Mouse (Mus musculus): ENCODE measurements around the gene Zfp804b. TPM values are rescaled to one million over a fixed set of nuclear protein-coding genes. Genes with fewer than 3 reads are reported as not detected.

The Zfp804b gene
- total and polyA plus RNA-seq, 2 experiments: 0.02 to 0.09 TPM

DNA sequence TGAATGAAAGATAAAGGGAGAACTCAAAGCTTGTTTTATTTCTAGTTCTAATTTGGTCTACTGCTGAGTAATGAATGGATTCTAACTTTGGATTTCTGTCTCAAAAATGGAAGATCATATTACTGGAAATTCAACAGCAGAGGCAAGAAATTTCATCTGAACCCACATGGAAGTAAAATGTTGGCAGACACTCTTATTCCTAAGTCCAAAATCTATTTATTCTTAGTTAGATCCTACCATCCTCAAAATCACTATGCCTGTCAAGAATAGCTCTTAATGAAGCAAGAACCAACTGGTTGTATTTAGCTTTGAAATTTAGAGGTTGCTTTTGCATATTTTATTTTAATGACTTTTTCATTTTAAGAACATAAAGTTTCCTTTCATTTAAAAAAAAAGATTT, 473.6 kb downstream of the Zfp804b start:
- DNase-seq (ENCODE audit: extremely low read depth, low read depth, low spot score): no peak
- Histone ChIP-seq H3K4me1 (ENCODE audit: control insufficient read depth, insufficient read depth, low read length) (no peaks in the 10 kb centered on the region), H3K27me3 (ENCODE audit: control insufficient read depth, insufficient read depth, low read length) (no peaks in the 10 kb centered on the region), H3K36me3 (ENCODE audit: control insufficient read depth, insufficient read depth, low read length) (no peaks in the 10 kb centered on the region), H3K9ac (ENCODE audit: low read depth, low read length) (no peak overlapping the region), H3K27ac (replicated peaks; ENCODE audit: insufficient read depth, low read depth, low read length) (no peak overlapping the region), H3K79me2 (ENCODE audit: control insufficient read depth, insufficient read depth, low read length) (no peaks in the 10 kb centered on the region), H3K4me3 (ENCODE audit: insufficient read depth, low read depth, low read length) (no peak overlapping the region)
- no peak for TF ChIP-seq POLR2A (IDR thresholded peaks at IDR 0.05; ENCODE audit: extremely low read depth, insufficient read depth, low read length)
- no peak for TF ChIP-seq CTCF (IDR thresholded peaks at IDR 0.05; ENCODE audit: low read depth, low read length)

DNA sequence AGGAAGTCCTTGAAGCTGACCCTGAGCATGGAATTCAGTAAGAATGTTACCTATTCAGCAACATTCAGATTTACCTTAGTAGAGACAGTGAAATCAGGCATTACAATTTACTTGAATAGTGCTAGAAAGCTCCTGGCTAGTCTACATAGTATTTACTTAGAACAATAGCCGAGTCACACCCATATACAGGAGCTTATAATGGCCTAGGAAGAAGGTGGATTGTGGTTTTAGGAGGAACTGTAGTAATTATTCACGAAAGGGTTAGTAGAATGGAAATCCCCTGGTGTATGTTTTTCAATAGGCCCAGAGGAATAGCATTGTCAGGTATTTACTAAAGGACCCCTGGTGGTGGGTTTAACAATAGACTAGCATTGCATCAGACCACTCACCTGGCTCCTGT, 549.2 kb downstream of the Zfp804b start:
- Histone ChIP-seq H3K27me3 (ENCODE audit: control insufficient read depth, insufficient read depth, low read length) (no peaks in the 10 kb centered on the region; the same call in 1 of the 2 replicates), H3K4me1 (ENCODE audit: control insufficient read depth, insufficient read depth, low read length) (no peaks in the 10 kb centered on the region), H3K27ac (replicated peaks; ENCODE audit: insufficient read depth, low read depth, low read length) (no peak overlapping the region), H3K4me3 (ENCODE audit: insufficient read depth, low read depth, low read length) (no peak overlapping the region), H3K9ac (ENCODE audit: low read depth, low read length) (no peak overlapping the region), H3K36me3 (ENCODE audit: control insufficient read depth, insufficient read depth, low read length) (no peaks in the 10 kb centered on the region), H3K79me2 (ENCODE audit: control insufficient read depth, insufficient read depth, low read length) (no peaks in the 10 kb centered on the region)
- TF ChIP-seq POLR2A (IDR thresholded peaks at IDR 0.05; ENCODE audit: extremely low read depth, insufficient read depth, low read length): no peak
- TF ChIP-seq CTCF (IDR thresholded peaks at IDR 0.05; ENCODE audit: low read depth, low read length): no peak
- no peak for DNase-seq (ENCODE audit: extremely low read depth, low read depth, low spot score)
- 44% methylated on average over 2 of the region's 2 CpGs for WGBS

DNA sequence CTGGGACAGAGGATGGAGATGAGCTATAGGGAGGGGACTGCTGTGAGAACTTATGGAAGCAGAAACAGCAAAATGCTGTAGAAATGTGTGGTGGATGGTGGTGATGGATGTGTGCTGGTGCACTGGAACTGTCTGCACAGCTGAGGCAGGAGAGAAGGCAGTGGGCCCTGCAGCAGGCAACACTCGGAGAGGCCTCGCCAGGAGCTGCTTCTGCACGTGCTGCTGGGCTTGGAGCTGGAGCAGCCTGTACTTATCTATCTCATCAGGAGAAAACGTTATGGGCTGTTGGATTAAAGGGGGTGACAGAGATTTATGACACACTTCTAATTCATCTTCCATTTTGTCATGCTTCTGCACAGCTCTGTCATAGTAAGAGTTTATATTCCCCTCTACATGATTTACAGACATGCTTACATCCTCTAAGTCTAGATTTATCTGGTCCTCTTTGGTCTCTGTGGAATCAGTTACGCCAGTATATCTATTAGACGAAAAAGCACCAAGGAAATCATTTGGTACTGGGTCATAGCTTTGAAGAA, 575.1 kb downstream of the Zfp804b start:
- H3K27me3 ChIP-seq (ENCODE audit: control insufficient read depth, insufficient read depth, low read length): no peaks in the 10 kb centered on the region
- no peak for DNase-seq (ENCODE audit: extremely low read depth, low read depth, low spot score)
- no peaks in the 10 kb centered on the region for H3K79me2 ChIP-seq (ENCODE audit: control insufficient read depth, insufficient read depth, low read length)
- no peak overlapping the region for H3K4me3 ChIP-seq (ENCODE audit: insufficient read depth, low read depth, low read length)
- WGBS: 69% methylated on average over 6 of the region's 6 CpGs
- no peaks in the 10 kb centered on the region for H3K4me1 ChIP-seq (ENCODE audit: control insufficient read depth, insufficient read depth, low read length)
- H3K36me3 ChIP-seq (ENCODE audit: control insufficient read depth, insufficient read depth, low read length): no peaks in the 10 kb centered on the region
- no peak overlapping the region for H3K27ac ChIP-seq (replicated peaks; ENCODE audit: insufficient read depth, low read depth, low read length)
- no peak overlapping the region for H3K9ac ChIP-seq (ENCODE audit: low read depth, low read length)
- TF ChIP-seq POLR2A (IDR thresholded peaks at IDR 0.05; ENCODE audit: extremely low read depth, insufficient read depth, low read length) (no peak), CTCF (IDR thresholded peaks at IDR 0.05; ENCODE audit: low read depth, low read length) (no peak)

Other genes starting within 250 kb of the Zfp804b start
- gene Tex47, start 40.6 kb downstream of the Zfp804b start, total RNA-seq (2014; rRNA removed): not detected in 2 replicates
- gene Tex47, start 40.6 kb downstream of the Zfp804b start, polyA plus RNA-seq (2012; rRNA removed): not detected in 2 replicates

Data from liver, adult 2 months (tissue).